Mouse (Mus musculus): ENCODE data around the gene Sbk2. TPM values are rescaled to one million over a fixed set of nuclear protein-coding genes. Genes with fewer than 3 reads are reported as not detected.

Sbk2 gene
- total and polyA plus RNA-seq, 3 experiments = 0.10 to 0.30 TPM; not detected in 1

- DNase-seq (ENCODE audit: extremely low read depth) = no peak
- peak overlapping the region; percentile 70 for H3K4me2 ChIP-seq (ENCODE audit: insufficient read depth, low read depth, poor library complexity, severe bottlenecking)
- dilution Hi-C loops (cut with MboI; ENCODE audit: extremely low pct_ligation_motif_present, extremely low pct_unique_long_range_greater_than_20kb, low sequenced_read_pairs) = no loop called here
Measured at GRCm38 (mm10) chr7:4996934-4997333, 32.7 kb upstream of the Sbk2 start.

DNA sequence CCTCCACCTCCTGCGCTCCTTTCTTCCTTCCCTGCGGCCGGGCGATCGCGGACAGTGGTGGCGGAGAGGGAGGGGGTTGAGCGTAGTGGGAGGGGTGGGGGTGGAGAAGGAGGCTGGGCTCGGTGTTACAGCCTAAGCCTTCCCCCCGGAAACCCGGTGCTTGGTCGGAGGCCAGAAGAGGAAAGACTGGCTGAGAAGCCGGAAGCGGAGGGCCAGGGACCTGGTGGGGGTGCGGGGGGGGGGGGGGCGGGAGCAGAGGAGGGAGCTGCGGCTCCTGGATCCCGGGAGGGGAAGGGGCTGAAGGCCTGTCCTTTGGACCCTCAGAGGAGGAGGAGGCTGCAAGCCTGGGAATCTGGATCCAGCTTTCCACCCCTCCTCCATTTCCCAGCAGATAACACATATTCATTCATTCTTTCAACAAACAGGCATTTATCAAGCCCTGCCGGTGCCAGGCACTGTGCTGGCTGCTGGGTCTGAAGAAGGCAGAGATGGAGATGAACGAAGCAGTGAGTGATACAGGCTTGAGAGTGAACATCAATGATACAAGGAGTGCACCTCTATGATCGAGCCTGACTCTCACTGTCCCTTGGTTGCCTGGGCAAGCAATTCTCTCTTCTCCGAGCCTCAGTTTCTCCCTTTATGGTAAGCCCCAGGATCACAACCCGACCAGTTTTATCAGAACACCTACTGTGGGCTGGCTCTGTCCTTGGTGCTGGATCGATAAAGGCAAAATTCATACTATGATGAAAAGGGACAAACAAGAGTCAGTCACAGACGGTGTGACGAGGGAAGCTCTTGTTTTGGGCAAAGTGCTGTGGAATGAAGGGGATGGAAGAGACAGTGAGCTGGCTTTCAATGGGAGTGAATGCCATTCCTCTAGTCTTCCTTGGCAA lies 32.0 kb upstream of the Sbk2 start, which contains the start of gene Zfp579:
Gene Zfp579 (minus strand): TSS at position 156 of the 893 bp plus-strand sequence.
- Histone ChIP-seq H3K4me2 (ENCODE audit: insufficient read depth, low read depth, poor library complexity, severe bottlenecking) (peak within 1 kb of the TSS; percentile 73), H3K9me3 (replicated peaks; ENCODE audit: low read length) (peaks cover 12% of the 10 kb centered on the region), H3K9ac (ENCODE audit: insufficient read depth, low read depth) (peak within 1 kb of the TSS; percentile 91), H3K4me3 (replicated peaks in 1 of 3; ENCODE audit: low read depth in 2 of 3, low read length in 2 of 3, poor library complexity in 1 of 3) (peak within 1 kb of the TSS; percentile 75 to 82 (median 77)), H3K27ac (ENCODE audit: insufficient read depth, low read depth) (peak within 1 kb of the TSS; percentile 25), H3K79me2 (replicated peaks; ENCODE audit: control insufficient read depth, extremely low read depth, insufficient read depth, poor library complexity, severe bottlenecking) (no peaks in the 10 kb centered on the region), H3K27me3 (replicated peaks) (no peaks in the 10 kb centered on the region), H3K36me3 (replicated peaks in 1 of 2; ENCODE audit: control insufficient read depth in 1 of 2, insufficient read depth in 1 of 2, low read length in 1 of 2) (peaks cover 11 to 23% of the 10 kb centered on the region in 2 experiments), H3K4me1 (ENCODE audit: control insufficient read depth in 1 of 2, insufficient read depth in 2 of 2) (peaks cover 0 to 13% of the 10 kb centered on the region in 2 experiments; a peak in 2 of 4 replicates)
- in situ Hi-C loops (cut with MboI; ENCODE audit: low pct_ligation_motif_present, low pct_unique_long_range_greater_than_20kb, low sequenced_read_pairs) = no loop called here
- dilution Hi-C loops (cut with MboI; ENCODE audit: extremely low pct_ligation_motif_present, extremely low pct_unique_long_range_greater_than_20kb, low sequenced_read_pairs) = no loop called here
- DNase-seq (ENCODE audit: extremely low read depth) = peak; percentile 87
- TF ChIP-seq ZNF384 (IDR thresholded peaks at IDR 0.05; ENCODE audit: low read depth, low read length) (no peak), SIN3A (IDR thresholded peaks at IDR 0.05; ENCODE audit: low read length) (peak; percentile 83), E2F4 (IDR thresholded peaks at IDR 0.05; ENCODE audit: insufficient replicate concordance, low read depth, low read length) (no peak), GABPA (IDR thresholded peaks at IDR 0.05; ENCODE audit: insufficient replicate concordance, low read depth, low read length) (no peak), ETS1 (conservative IDR thresholded peaks at IDR 0.05; ENCODE audit: low read depth, low read length) (no peak), JUND (conservative IDR thresholded peaks at IDR 0.05; ENCODE audit: low read depth, low read length) (no peak), CHD2 (IDR thresholded peaks at IDR 0.05; ENCODE audit: low read length) (peak; percentile 79), MAX (IDR thresholded peaks at IDR 0.05; ENCODE audit: low read length) (no peak), CTCF (conservative IDR thresholded peaks at IDR 0.05 in 1 of 2, IDR thresholded peaks at IDR 0.05 in 1 of 2; ENCODE audit: low read depth in 2 of 2, low read length in 2 of 2) (no peak), EP300 (IDR thresholded peaks at IDR 0.05; ENCODE audit: low read length) (no peak), RAD21 (IDR thresholded peaks at IDR 0.05; ENCODE audit: low read depth, low read length) (no peak), MXI1 (IDR thresholded peaks at IDR 0.05; ENCODE audit: low read depth, low read length) (no peak), ZKSCAN1 (IDR thresholded peaks at IDR 0.05; ENCODE audit: borderline replicate concordance, low read depth, low read length) (peak; percentile 31; the same call in 1 of the 2 replicates), NRF1 (IDR thresholded peaks at IDR 0.05; ENCODE audit: low read depth, low read length) (0 out of 2 replicates have a peak, but pooled peaks have one; percentile 8), IRF4 (IDR thresholded peaks at IDR 0.05; ENCODE audit: low read depth, low read length) (peak; percentile 62; the same call in 1 of the 2 replicates), UBTF (IDR thresholded peaks at IDR 0.05; ENCODE audit: low read depth, low read length) (no peak), MEF2A (IDR thresholded peaks at IDR 0.05; ENCODE audit: borderline replicate concordance, low read depth, low read length) (no peak), MYC (IDR thresholded peaks at IDR 0.05; ENCODE audit: low read depth, low read length) (no peak), ELF1 (IDR thresholded peaks at IDR 0.05; ENCODE audit: low read depth, low read length) (peak; percentile 78), USF1 (IDR thresholded peaks at IDR 0.05; ENCODE audit: low read depth, low read length) (no peak), HCFC1 (IDR thresholded peaks at IDR 0.05; ENCODE audit: low read depth, low read length) (peak; percentile 78), MAZ (IDR thresholded peaks at IDR 0.05; ENCODE audit: low read depth, low read length) (peak; percentile 97), TCF12 (IDR thresholded peaks at IDR 0.05; ENCODE audit: low read depth, low read length) (peak; percentile 33; the same call in 1 of the 2 replicates), PAX5 (IDR thresholded peaks at IDR 0.05; ENCODE audit: low read length) (no peak)

More at GRCm38 (mm10) chr7:4996934-4997333, 32.7 kb upstream of the Sbk2 start:
- H3K9ac ChIP-seq (ENCODE audit: insufficient read depth, low read depth) = peak overlapping the region; percentile 75
- H3K79me2 ChIP-seq (replicated peaks; ENCODE audit: control insufficient read depth, extremely low read depth, insufficient read depth, poor library complexity, severe bottlenecking) = no peaks in the 10 kb centered on the region
- no peak for TF ChIP-seq MAX (IDR thresholded peaks at IDR 0.05; ENCODE audit: low read length)
- no peak for TF ChIP-seq ZC3H11A (IDR thresholded peaks at IDR 0.05; ENCODE audit: low read depth, low read length)
- no peak for TF ChIP-seq MAFK (IDR thresholded peaks at IDR 0.05; ENCODE audit: insufficient replicate concordance, low read length)
- no peak for TF ChIP-seq NELFE (IDR thresholded peaks at IDR 0.05; ENCODE audit: low read depth, low read length)
- no peak for TF ChIP-seq ELF1 (IDR thresholded peaks at IDR 0.05; ENCODE audit: low read depth, low read length)
- TF ChIP-seq SIN3A (IDR thresholded peaks at IDR 0.05; ENCODE audit: low read length) = no peak
- TF ChIP-seq ZMIZ1 (IDR thresholded peaks at IDR 0.05; ENCODE audit: low read depth, low read length) = no peak
- TF ChIP-seq USF2 (conservative IDR thresholded peaks at IDR 0.05; ENCODE audit: low read depth, low read length) = no peak
- no peak for TF ChIP-seq EP300 (IDR thresholded peaks at IDR 0.05; ENCODE audit: low read length)
- TF ChIP-seq TCF12 (IDR thresholded peaks at IDR 0.05; ENCODE audit: low read depth, low read length) = no peak
- no peak for TF ChIP-seq ETS1 (conservative IDR thresholded peaks at IDR 0.05; ENCODE audit: low read depth, low read length)
- no peak for TF ChIP-seq PAX5 (IDR thresholded peaks at IDR 0.05; ENCODE audit: low read length)
- no peak for TF ChIP-seq RAD21 (IDR thresholded peaks at IDR 0.05; ENCODE audit: low read depth, low read length)
- TF ChIP-seq MXI1 (IDR thresholded peaks at IDR 0.05; ENCODE audit: low read depth, low read length) = no peak
- TF ChIP-seq MEF2A (IDR thresholded peaks at IDR 0.05; ENCODE audit: borderline replicate concordance, low read depth, low read length) = no peak
- no peak for TF ChIP-seq ZKSCAN1 (IDR thresholded peaks at IDR 0.05; ENCODE audit: borderline replicate concordance, low read depth, low read length)
- TF ChIP-seq KAT2A (IDR thresholded peaks at IDR 0.05; ENCODE audit: insufficient replicate concordance, low read length) = no peak
- no peak for TF ChIP-seq POLR2A (IDR thresholded peaks at IDR 0.05; ENCODE audit: low read depth, low read length)
- H3K9me3 ChIP-seq (replicated peaks; ENCODE audit: low read length) = peaks cover 12% of the 10 kb centered on the region
- no peak overlapping the region for H3K27ac ChIP-seq (ENCODE audit: insufficient read depth, low read depth)
- H3K36me3 ChIP-seq (replicated peaks in 1 of 2; ENCODE audit: control insufficient read depth in 1 of 2, insufficient read depth in 1 of 2, low read length in 1 of 2) = peaks cover 11 to 23% of the 10 kb centered on the region in 2 experiments
- H3K4me1 ChIP-seq (ENCODE audit: control insufficient read depth in 1 of 2, insufficient read depth in 2 of 2) = peaks cover 0 to 13% of the 10 kb centered on the region in 2 experiments; a peak in 2 of 4 replicates
- in situ Hi-C loops (cut with MboI; ENCODE audit: low pct_ligation_motif_present, low pct_unique_long_range_greater_than_20kb, low sequenced_read_pairs) = no loop called here
- H3K27me3 ChIP-seq (replicated peaks) = no peaks in the 10 kb centered on the region
- H3K4me3 ChIP-seq (replicated peaks in 1 of 3; ENCODE audit: low read depth in 2 of 3, low read length in 2 of 3, poor library complexity in 1 of 3) = peak overlapping the region; percentile 74 to 82 (median 77)
